Mouse (Mus musculus) embryonic fibroblast, embryonic 13.5 days (primary cell): ENCODE measurements around the gene Ppfia2.

ENCODE experiments used
- CTCF ChIP-seq: IDR thresholded peaks from 2 replicates; pipeline ENCODE4 v1.5.1; 2011; ENCODE audit warnings: mild to moderate bottlenecking, control low read depth, low read length, moderate library complexity, borderline replicate concordance; ENCODE audit not compliant: insufficient read depth
- POLR2A ChIP-seq: IDR thresholded peaks from 2 replicates; pipeline ENCODE4 v1.6.1; 2011; ENCODE audit warnings: low read depth, mild to moderate bottlenecking, control low read depth, low read length, moderate library complexity

DNA sequence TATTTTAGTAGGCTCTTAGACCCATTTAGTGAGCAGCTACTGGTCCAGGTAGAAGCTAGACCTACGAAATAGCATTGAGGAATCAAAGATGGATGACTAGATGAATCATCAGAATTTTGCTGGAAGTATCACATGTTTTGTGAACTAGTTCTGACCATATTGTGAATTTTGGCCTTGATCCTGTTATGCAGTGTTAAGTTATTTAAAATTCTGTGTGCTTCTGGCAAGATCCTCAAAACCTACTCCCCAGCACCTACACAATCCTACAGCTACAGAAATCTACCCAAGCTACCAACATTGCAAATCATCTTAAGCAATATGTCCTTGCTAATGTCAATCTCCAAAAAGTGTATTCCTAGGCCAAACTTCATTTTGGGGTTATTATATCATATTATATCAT is 368.3 kb downstream of the Ppfia2 start:
- TF ChIP-seq CTCF (no peak), POLR2A (no peak)
